Mouse (Mus musculus): ENCODE results near the gene Lifr. TPM values are rescaled to one million over a fixed set of nuclear protein-coding genes. Genes with fewer than 3 reads are reported as not detected.

The Lifr gene
- total and polyA plus RNA-seq, 3 experiments, result 16.8 to 62.9 (median 56.2) TPM

- Histone ChIP-seq H3K4me1 (ENCODE audit: control insufficient read depth, insufficient read depth, low read length) (peaks cover 23% of the 10 kb centered on the region), H3K36me3 (ENCODE audit: control insufficient read depth, insufficient read depth, low read length) (peaks cover 4% of the 10 kb centered on the region; the same call in 1 of the 2 replicates), H3K79me2 (replicated peaks; ENCODE audit: control insufficient read depth, insufficient read depth, low read length) (no peaks in the 10 kb centered on the region), H3K4me3 (no peak overlapping the region), H3K27me3 (ENCODE audit: control insufficient read depth, insufficient read depth, low read length) (no peaks in the 10 kb centered on the region), H3K9ac (ENCODE audit: low read depth, low read length) (no peak overlapping the region), H3K27ac (no peak overlapping the region; the same call in 1 of the 2 replicates)
- TF ChIP-seq CTCF (IDR thresholded peaks at IDR 0.05) (no peak), POLR2A (IDR thresholded peaks at IDR 0.05; ENCODE audit: insufficient read depth, low read depth, low read length) (no peak), EP300 (IDR thresholded peaks at IDR 0.05; ENCODE audit: insufficient read depth, low read depth, low read length) (no peak)
- intact Hi-C loops (cut with DNase I), result no loop called here
- 41% methylated on average over 6 of the region's 6 CpGs for WGBS
- no peak for DNase-seq
Observed at GRCm38 (mm10) chr15:7200286-7200685, 109.9 kb downstream of the Lifr start.

GRCm38 (mm10) chr15:7201421-7202380, 111.3 kb downstream of the Lifr start:
- H3K9ac ChIP-seq (ENCODE audit: low read depth, low read length), result no peak overlapping the region
- WGBS, result 30% methylated on average over 9 of the region's 9 CpGs
- intact Hi-C loops (cut with DNase I), result no loop called here
- peaks cover 2% of the 10 kb centered on the region; the same call in 1 of the 2 replicates for H3K36me3 ChIP-seq (ENCODE audit: control insufficient read depth, insufficient read depth, low read length)
- TF ChIP-seq CTCF (IDR thresholded peaks at IDR 0.05) (no peak), POLR2A (IDR thresholded peaks at IDR 0.05; ENCODE audit: insufficient read depth, low read depth, low read length) (no peak), EP300 (IDR thresholded peaks at IDR 0.05; ENCODE audit: insufficient read depth, low read depth, low read length) (no peak)
- H3K4me1 ChIP-seq (ENCODE audit: control insufficient read depth, insufficient read depth, low read length), result peaks cover 29% of the 10 kb centered on the region
- DNase-seq, result no peak
- no peaks in the 10 kb centered on the region for H3K79me2 ChIP-seq (replicated peaks; ENCODE audit: control insufficient read depth, insufficient read depth, low read length)
- H3K27ac ChIP-seq, result peak overlapping the region; percentile 63
- H3K27me3 ChIP-seq (ENCODE audit: control insufficient read depth, insufficient read depth, low read length), result no peaks in the 10 kb centered on the region
- H3K4me3 ChIP-seq, result no peak overlapping the region

GRCm38 (mm10) chr15:7202981-7203380, 112.6 kb downstream of the Lifr start:
- H3K4me1 ChIP-seq (ENCODE audit: control insufficient read depth, insufficient read depth, low read length), result peaks cover 29% of the 10 kb centered on the region
- H3K27me3 ChIP-seq (ENCODE audit: control insufficient read depth, insufficient read depth, low read length), result no peaks in the 10 kb centered on the region
- no peak overlapping the region for H3K4me3 ChIP-seq
- H3K9ac ChIP-seq (ENCODE audit: low read depth, low read length), result no peak overlapping the region
- H3K27ac ChIP-seq, result peak overlapping the region; percentile 69
- DNase-seq, result no peak
- H3K79me2 ChIP-seq (replicated peaks; ENCODE audit: control insufficient read depth, insufficient read depth, low read length), result no peaks in the 10 kb centered on the region
- no peak for TF ChIP-seq CTCF (IDR thresholded peaks at IDR 0.05)
- no peak for TF ChIP-seq EP300 (IDR thresholded peaks at IDR 0.05; ENCODE audit: insufficient read depth, low read depth, low read length)
- TF ChIP-seq POLR2A (IDR thresholded peaks at IDR 0.05; ENCODE audit: insufficient read depth, low read depth, low read length), result no peak
- H3K36me3 ChIP-seq (ENCODE audit: control insufficient read depth, insufficient read depth, low read length), result peaks cover 2% of the 10 kb centered on the region; the same call in 1 of the 2 replicates
- WGBS, result 96% methylated on average over 5 of the region's 5 CpGs
- intact Hi-C loops (cut with DNase I), result no loop called here

GRCm38 (mm10) chr15:7203606-7204330, 113.4 kb downstream of the Lifr start:
- TF ChIP-seq CTCF (IDR thresholded peaks at IDR 0.05), result no peak
- peak; percentile 58; the same call in 1 of the 2 replicates for TF ChIP-seq EP300 (IDR thresholded peaks at IDR 0.05; ENCODE audit: insufficient read depth, low read depth, low read length)
- no peak for TF ChIP-seq POLR2A (IDR thresholded peaks at IDR 0.05; ENCODE audit: insufficient read depth, low read depth, low read length)
- Histone ChIP-seq H3K27ac (peak overlapping the region; percentile 69), H3K79me2 (replicated peaks; ENCODE audit: control insufficient read depth, insufficient read depth, low read length) (no peaks in the 10 kb centered on the region), H3K9ac (ENCODE audit: low read depth, low read length) (no peak overlapping the region), H3K27me3 (ENCODE audit: control insufficient read depth, insufficient read depth, low read length) (no peaks in the 10 kb centered on the region), H3K4me3 (peak overlapping the region; percentile 1; the same call in 1 of the 2 replicates), H3K36me3 (ENCODE audit: control insufficient read depth, insufficient read depth, low read length) (peaks cover 3% of the 10 kb centered on the region), H3K4me1 (ENCODE audit: control insufficient read depth, insufficient read depth, low read length) (peaks cover 28% of the 10 kb centered on the region)
- intact Hi-C loops (cut with DNase I), result loop anchor here (2.0 kb wide), 1 partner anchor 49 kb away; no protein-coding TSS in a partner anchor
- 24% methylated on average over 9 of the region's 9 CpGs for WGBS
- DNase-seq, result peak; percentile 72

- Histone ChIP-seq H3K4me3 (no peak overlapping the region), H3K27me3 (ENCODE audit: control insufficient read depth, insufficient read depth, low read length) (no peaks in the 10 kb centered on the region), H3K27ac (peak overlapping the region; percentile 64), H3K9ac (ENCODE audit: low read depth, low read length) (no peak overlapping the region), H3K36me3 (ENCODE audit: control insufficient read depth, insufficient read depth, low read length) (peaks cover 3% of the 10 kb centered on the region), H3K79me2 (replicated peaks; ENCODE audit: control insufficient read depth, insufficient read depth, low read length) (no peaks in the 10 kb centered on the region), H3K4me1 (ENCODE audit: control insufficient read depth, insufficient read depth, low read length) (peaks cover 26% of the 10 kb centered on the region)
- no peak for DNase-seq
- intact Hi-C loops (cut with DNase I), result loop anchor here (2.0 kb wide), 1 partner anchor 50 kb away; no protein-coding TSS in a partner anchor
- WGBS, result 94% methylated on average over 13 of the region's 13 CpGs
- no peak for TF ChIP-seq POLR2A (IDR thresholded peaks at IDR 0.05; ENCODE audit: insufficient read depth, low read depth, low read length)
- no peak for TF ChIP-seq CTCF (IDR thresholded peaks at IDR 0.05)
- no peak for TF ChIP-seq EP300 (IDR thresholded peaks at IDR 0.05; ENCODE audit: insufficient read depth, low read depth, low read length)
Observed at GRCm38 (mm10) chr15:7204917-7205316, 114.5 kb downstream of the Lifr start.

Data from heart, adult 2 months (tissue).